Mouse (Mus musculus) heart, embryonic 16.5 days (tissue): Measurements from ENCODE around the gene Cacna1s. TPM values are rescaled to one million over a fixed set of nuclear protein-coding genes. Genes with fewer than 3 reads are reported as not detected.

Source experiments
- ATAC-seq: fragments of 200-750 bp; cut with Nextera tagmentation; replicated peaks from 2 replicates; pipeline ENCODE4 v1.8.0; 2017; ENCODE audit warnings: moderate number of reproducible peaks; ENCODE audit not compliant: insufficient read depth, low FRiP score; ENCODE audit errors: extremely low read depth
- H3K27ac ChIP-seq: fragments of 300-500 bp; sonication (generic); 2 replicates; pipeline ENCODE4 v1.5.1; 2014; ENCODE audit warnings: mild to moderate bottlenecking, low read length, control low read depth, moderate library complexity
- H3K27me3 ChIP-seq: fragments of 300-500 bp; sonication (generic); 2 replicates; pipeline ENCODE4 v1.6.1; 2014; ENCODE audit warnings: low read length, mixed read lengths; ENCODE audit not compliant: control insufficient read depth, insufficient read depth
- H3K36me3 ChIP-seq: fragments of 300-500 bp; sonication (generic); 2 replicates; pipeline ENCODE4 v1.6.1; 2014; ENCODE audit not compliant: control insufficient read depth, insufficient read depth
- H3K4me1 ChIP-seq: fragments of 300-500 bp; sonication (generic); 2 replicates; pipeline ENCODE4 v1.6.1; 2014; ENCODE audit warnings: low read length, mixed read lengths; ENCODE audit not compliant: control insufficient read depth, insufficient read depth
- H3K4me2 ChIP-seq: fragments of 300-500 bp; sonication (generic); 2 replicates; pipeline ENCODE4 v1.6.1; 2014; ENCODE audit warnings: low read depth, mild to moderate bottlenecking, control low read depth, low read length
- H3K4me3 ChIP-seq: fragments of 300-500 bp; sonication (generic); 2 replicates; pipeline ENCODE4 v1.5.1; 2014; ENCODE audit warnings: mild to moderate bottlenecking, control low read depth, low read length
- H3K9ac ChIP-seq: fragments of 300-500 bp; sonication (generic); 2 replicates; pipeline ENCODE4 v1.6.1; 2014; ENCODE audit warnings: low read length, control low read depth
- H3K9me3 ChIP-seq: fragments of 300-500 bp; sonication (generic); replicated peaks from 2 replicates; pipeline ENCODE4 v1.6.1; 2016; ENCODE audit warnings: low read length; ENCODE audit not compliant: control insufficient read depth
- WGBS: fragments of 180-500 bp; shearing (Covaris S2); extraction: QIAGEN DNeasy Blood & Tissue Kit; methylation state at CpG from one replicate; pipeline ENCODE4 v1.1.7; 2014; 5-methylcytosine and 5-hydroxymethylcytosine counted together
- polyA plus RNA-seq: library from polyadenylated mRNA; unstranded; fragments of >200 nt; fragmentation: Nextera tagmentation; extraction: Ambion mirVana; gene quantifications from 2 replicates; pipeline ENCODE4 v1.2.1, GENCODE M21; 2015

Gene Cacna1s
- polyA plus RNA-seq, 1 experiment from 2014 or later: 0.28 TPM

GRCm38 (mm10) chr1:136143514-136143913 lies 91.0 kb downstream of the Cacna1s start:
- H3K27me3 ChIP-seq: no peaks in the 10 kb centered on the region
- H3K4me1 ChIP-seq: peaks cover 24% of the 10 kb centered on the region
- 91% methylated on average over 10 of the region's 10 CpGs for WGBS
- H3K27ac ChIP-seq: no peak overlapping the region
- H3K4me2 ChIP-seq: no peak overlapping the region
- H3K36me3 ChIP-seq: no peaks in the 10 kb centered on the region
- H3K4me3 ChIP-seq: no peak overlapping the region
- H3K9me3 ChIP-seq: no peaks in the 10 kb centered on the region
- no peak overlapping the region for H3K9ac ChIP-seq
- ATAC-seq: no peak

- ATAC-seq: no peak
- Histone ChIP-seq H3K9ac (no peak overlapping the region), H3K4me1 (no peaks in the 10 kb centered on the region), H3K27me3 (no peaks in the 10 kb centered on the region), H3K9me3 (no peaks in the 10 kb centered on the region), H3K4me3 (no peak overlapping the region), H3K36me3 (no peaks in the 10 kb centered on the region), H3K27ac (no peak overlapping the region), H3K4me2 (no peak overlapping the region)
- 89% methylated on average over 9 of the region's 9 CpGs for WGBS
Measured at GRCm38 (mm10) chr1:136149702-136150101, 97.2 kb downstream of the Cacna1s start.

GRCm38 (mm10) chr1:136151371-136151770 lies 98.8 kb downstream of the Cacna1s start:
- ATAC-seq: no peak
- Histone ChIP-seq H3K4me2 (no peak overlapping the region), H3K4me3 (no peak overlapping the region), H3K27ac (no peak overlapping the region), H3K36me3 (no peaks in the 10 kb centered on the region), H3K4me1 (no peaks in the 10 kb centered on the region), H3K27me3 (no peaks in the 10 kb centered on the region), H3K9ac (no peak overlapping the region), H3K9me3 (no peaks in the 10 kb centered on the region)
- 72% methylated on average over 8 of the region's 8 CpGs for WGBS

GRCm38 (mm10) chr1:136156304-136156703 lies 103.8 kb downstream of the Cacna1s start:
- H3K4me2 ChIP-seq: no peak overlapping the region
- no peaks in the 10 kb centered on the region; the same call in 1 of the 2 replicates for H3K4me1 ChIP-seq
- WGBS: 96% methylated on average over 4 of the region's 4 CpGs
- H3K36me3 ChIP-seq: no peaks in the 10 kb centered on the region
- H3K27ac ChIP-seq: no peak overlapping the region
- H3K27me3 ChIP-seq: no peaks in the 10 kb centered on the region
- no peaks in the 10 kb centered on the region for H3K9me3 ChIP-seq
- H3K4me3 ChIP-seq: no peak overlapping the region
- no peak for ATAC-seq
- H3K9ac ChIP-seq: no peak overlapping the region

GRCm38 (mm10) chr1:136156951-136157350 lies 104.4 kb downstream of the Cacna1s start:
- Histone ChIP-seq H3K9ac (no peak overlapping the region), H3K4me2 (no peak overlapping the region), H3K27ac (no peak overlapping the region), H3K4me1 (no peaks in the 10 kb centered on the region; the same call in 1 of the 2 replicates), H3K9me3 (no peaks in the 10 kb centered on the region), H3K36me3 (no peaks in the 10 kb centered on the region), H3K27me3 (no peaks in the 10 kb centered on the region), H3K4me3 (no peak overlapping the region)
- no peak for ATAC-seq
- WGBS: 91% methylated on average over 4 of the region's 4 CpGs

GRCm38 (mm10) chr1:136159830-136160229 lies 107.3 kb downstream of the Cacna1s start:
- H3K9me3 ChIP-seq: no peaks in the 10 kb centered on the region
- H3K4me2 ChIP-seq: no peak overlapping the region; the same call in 1 of the 2 replicates
- ATAC-seq: no peak
- WGBS: 48% methylated on average over 12 of the region's 12 CpGs
- no peaks in the 10 kb centered on the region for H3K27me3 ChIP-seq
- H3K36me3 ChIP-seq: no peaks in the 10 kb centered on the region
- H3K27ac ChIP-seq: no peak overlapping the region
- no peaks in the 10 kb centered on the region; the same call in 1 of the 2 replicates for H3K4me1 ChIP-seq
- no peak overlapping the region for H3K9ac ChIP-seq
- H3K4me3 ChIP-seq: no peak overlapping the region

GRCm38 (mm10) chr1:136160297-136160696 lies 107.7 kb downstream of the Cacna1s start:
- no peak overlapping the region for H3K4me3 ChIP-seq
- no peak overlapping the region for H3K27ac ChIP-seq
- ATAC-seq: no peak
- no peaks in the 10 kb centered on the region for H3K36me3 ChIP-seq
- 87% methylated on average over 12 of the region's 12 CpGs for WGBS
- H3K9me3 ChIP-seq: no peaks in the 10 kb centered on the region
- H3K9ac ChIP-seq: no peak overlapping the region
- no peak overlapping the region for H3K4me2 ChIP-seq
- no peaks in the 10 kb centered on the region; the same call in 1 of the 2 replicates for H3K4me1 ChIP-seq
- H3K27me3 ChIP-seq: no peaks in the 10 kb centered on the region

GRCm38 (mm10) chr1:136160930-136161329 lies 108.4 kb downstream of the Cacna1s start:
- Histone ChIP-seq H3K9ac (no peak overlapping the region), H3K27me3 (no peaks in the 10 kb centered on the region), H3K4me3 (no peak overlapping the region), H3K27ac (no peak overlapping the region), H3K9me3 (no peaks in the 10 kb centered on the region), H3K4me1 (no peaks in the 10 kb centered on the region; the same call in 1 of the 2 replicates), H3K4me2 (no peak overlapping the region), H3K36me3 (no peaks in the 10 kb centered on the region)
- ATAC-seq: no peak
- WGBS: 78% methylated on average over 6 of the region's 6 CpGs

- Histone ChIP-seq H3K27ac (no peak overlapping the region), H3K9me3 (no peaks in the 10 kb centered on the region), H3K4me3 (no peak overlapping the region), H3K4me2 (no peak overlapping the region), H3K36me3 (no peaks in the 10 kb centered on the region), H3K4me1 (no peaks in the 10 kb centered on the region; the same call in 1 of the 2 replicates), H3K27me3 (no peaks in the 10 kb centered on the region), H3K9ac (no peak overlapping the region)
- WGBS: 89% methylated on average over 7 of the region's 7 CpGs
- ATAC-seq: no peak
Measured at GRCm38 (mm10) chr1:136161333-136161921, 108.9 kb downstream of the Cacna1s start.
